ENCODE assay signal across 25 mouse cellular contexts in genomic region chr2:134059916-134060618, GRCm38 (mm10).
DNase-seq lines count a peak whose midpoint lies in the region; ATAC-seq and TF ChIP-seq lines count a peak whose summit lies in the region.
"Had no signal": no experiment of that assay in that cellular context is flagged by ENCODE, and none has a peak within 500 bp of the region (broad histone marks: within the 10 kb centered on the region; RNA-seq: fewer than 3 reads in every experiment).

No protein-coding gene starts in this region.

- H3K27ac ChIP-seq in midbrain, embryonic 16.5 days (ENCODE audit: low read length), result no peak overlapping the region
- H3K27ac ChIP-seq in midbrain, embryonic 10.5 days (replicated peaks), result no peak overlapping the region
- no peak overlapping the region for H3K27ac ChIP-seq in liver, embryonic 16.5 days (ENCODE audit: low read length)
- H3K27ac ChIP-seq in lung, postnatal 0 days (ENCODE audit: low read length), result no peak overlapping the region
- H3K27ac ChIP-seq: forebrain, embryonic 13.5 days; heart, adult 2 months; hindbrain, embryonic 15.5 days; neural tube, embryonic 15.5 days had no signal

- no peaks in the 10 kb centered on the region for H3K4me1 ChIP-seq in midbrain, embryonic 16.5 days (ENCODE audit: control insufficient read depth, insufficient read depth, low read length)
- no peaks in the 10 kb centered on the region for H3K4me1 ChIP-seq in midbrain, embryonic 10.5 days
- H3K4me1 ChIP-seq in liver, embryonic 16.5 days (ENCODE audit: control insufficient read depth, low read depth, low read length), result no peaks in the 10 kb centered on the region
- H3K4me1 ChIP-seq in lung, postnatal 0 days (ENCODE audit: insufficient read depth, low read depth, low read length), result no peaks in the 10 kb centered on the region
- H3K4me1 ChIP-seq: forebrain, embryonic 13.5 days; heart, embryonic 12.5 days; hindbrain, embryonic 15.5 days; neural tube, embryonic 15.5 days had no signal

- DNase-seq in midbrain, embryonic 10.5 days (ENCODE audit: low spot score), result no peak
- no peak for DNase-seq in lung, postnatal 0 days (ENCODE audit: low spot score)
- no peak for DNase-seq in embryo, embryonic 9.5 days (ENCODE audit: extremely low spot score)
- DNase-seq: adrenal gland, adult 2 months; cerebellum, adult 2 months; cerebellum, postnatal 14 days; heart, adult 2 months; heart, postnatal 4 days; kidney, adult 11 months; kidney, postnatal 14 days; layer of hippocampus, adult 9-11 months; lung, postnatal 4 days; retina, postnatal 1 day; right cerebral cortex, postnatal 14 days had no signal

- H3K4me2 ChIP-seq in midbrain, embryonic 16.5 days (ENCODE audit: low read length), result no peak overlapping the region
- no peak overlapping the region for H3K4me2 ChIP-seq in liver, embryonic 16.5 days (ENCODE audit: low read depth, low read length)
- no peak overlapping the region for H3K4me2 ChIP-seq in lung, postnatal 0 days (replicated peaks; ENCODE audit: low read depth, low read length)
- H3K4me2 ChIP-seq: forebrain, embryonic 13.5 days; heart, embryonic 12.5 days; hindbrain, embryonic 15.5 days; neural tube, embryonic 15.5 days had no signal

- no peak overlapping the region for H3K4me3 ChIP-seq in midbrain, embryonic 16.5 days (ENCODE audit: low read depth, low read length)
- H3K4me3 ChIP-seq in midbrain, embryonic 10.5 days, result no peak overlapping the region
- H3K4me3 ChIP-seq in liver, embryonic 16.5 days (ENCODE audit: low read depth, low read length), result no peak overlapping the region
- H3K4me3 ChIP-seq in lung, postnatal 0 days (ENCODE audit: low read depth, low read length), result no peak overlapping the region
- H3K4me3 ChIP-seq: forebrain, embryonic 13.5 days; heart, adult 2 months; heart, embryonic 12.5 days; hindbrain, embryonic 15.5 days; neural tube, embryonic 15.5 days had no signal

- TF ChIP-seq EP300 in lung, postnatal 0 days (IDR thresholded peaks at IDR 0.05), result no peak

- H3K36me3 ChIP-seq in midbrain, embryonic 16.5 days (ENCODE audit: control insufficient read depth, insufficient read depth, low read length), result no peaks in the 10 kb centered on the region
- H3K36me3 ChIP-seq in midbrain, embryonic 10.5 days, result no peaks in the 10 kb centered on the region
- H3K36me3 ChIP-seq in liver, embryonic 16.5 days (ENCODE audit: control insufficient read depth, insufficient read depth), result no peaks in the 10 kb centered on the region
- H3K36me3 ChIP-seq in lung, postnatal 0 days (ENCODE audit: insufficient read depth, low read length), result no peaks in the 10 kb centered on the region
- H3K36me3 ChIP-seq: heart, embryonic 12.5 days; hindbrain, embryonic 15.5 days; neural tube, embryonic 15.5 days had no signal

- no peaks in the 10 kb centered on the region for H3K27me3 ChIP-seq in midbrain, embryonic 16.5 days (ENCODE audit: control insufficient read depth, insufficient read depth, low read depth, low read length)
- no peaks in the 10 kb centered on the region for H3K27me3 ChIP-seq in midbrain, embryonic 10.5 days (ENCODE audit: low read depth, poor library complexity, severe bottlenecking)
- H3K27me3 ChIP-seq in liver, embryonic 16.5 days (ENCODE audit: control insufficient read depth, insufficient read depth, low read depth, low read length), result no peaks in the 10 kb centered on the region
- no peaks in the 10 kb centered on the region for H3K27me3 ChIP-seq in lung, postnatal 0 days (replicated peaks; ENCODE audit: insufficient read depth, low read length)
- H3K27me3 ChIP-seq: forebrain, embryonic 13.5 days; heart, embryonic 12.5 days; hindbrain, embryonic 15.5 days; neural tube, embryonic 15.5 days had no signal

- no peak for TF ChIP-seq CTCF in lung, postnatal 0 days (IDR thresholded peaks at IDR 0.05)

- WGBS in midbrain, embryonic 16.5 days, result 68% methylated on average over 2 of the region's 2 CpGs
- WGBS in midbrain, embryonic 10.5 days, result 86% methylated on average over 2 of the region's 2 CpGs
- WGBS in liver, embryonic 16.5 days (ENCODE audit: insufficient replicate concordance), result 30% methylated on average over 2 of the region's 2 CpGs
- WGBS in lung, postnatal 0 days, result 66% methylated on average over 2 of the region's 2 CpGs

- ATAC-seq in midbrain, embryonic 16.5 days, result peak; percentile 72; the same call in 1 of the 2 replicates
- ATAC-seq in common myeloid progenitor, adult 5-6 weeks (replicated peaks; ENCODE audit: low read depth, poor library complexity, severe bottlenecking), result peak; percentile 71
- ATAC-seq in liver, embryonic 16.5 days (ENCODE audit: low read depth), result peak; percentile 68
- ATAC-seq in lung, postnatal 0 days, result no peak
- no peak for ATAC-seq in cerebellum, adult (ENCODE audit: insufficient number of reproducible peaks, low FRiP score, low TSS enrichment)
- ATAC-seq: activated CD4-positive, CD25-positive, alpha-beta regulatory T cell, adult 4 months; CD4-positive, CD25-positive, alpha-beta regulatory T cell, adult 4 months; forebrain, embryonic 13.5 days; inflammation-experienced regulatory T-cells, adult 6 months had no signal

- no peak overlapping the region for H3K9ac ChIP-seq in midbrain, embryonic 16.5 days (ENCODE audit: low read depth, low read length)
- no peak overlapping the region for H3K9ac ChIP-seq in liver, embryonic 16.5 days (ENCODE audit: low read depth, low read length)
- H3K9ac ChIP-seq in lung, postnatal 0 days (replicated peaks; ENCODE audit: low read depth), result no peak overlapping the region
- H3K9ac ChIP-seq: forebrain, embryonic 13.5 days; heart, embryonic 12.5 days; hindbrain, embryonic 15.5 days; neural tube, embryonic 15.5 days had no signal

- H3K9me3 ChIP-seq in midbrain, embryonic 16.5 days (replicated peaks; ENCODE audit: control insufficient read depth, low read length, poor library complexity, severe bottlenecking), result no peaks in the 10 kb centered on the region
- H3K9me3 ChIP-seq in midbrain, embryonic 10.5 days (replicated peaks), result no peaks in the 10 kb centered on the region
- no peaks in the 10 kb centered on the region for H3K9me3 ChIP-seq in liver, embryonic 16.5 days (replicated peaks; ENCODE audit: control insufficient read depth, low read length)
- no peaks in the 10 kb centered on the region for H3K9me3 ChIP-seq in lung, postnatal 0 days (ENCODE audit: low read length)
- H3K9me3 ChIP-seq: forebrain, embryonic 13.5 days; heart, embryonic 12.5 days; hindbrain, embryonic 15.5 days; neural tube, embryonic 15.5 days had no signal

Comparison
In these comparisons a context has a peak if more than half of its experiments do, and no peak if none do; other contexts are left out.
1. ATAC-seq: peak in midbrain, embryonic 16.5 days (single experiment), common myeloid progenitor, adult 5-6 weeks (single experiment) and liver, embryonic 16.5 days (single experiment); none in lung, postnatal 0 days (single experiment) and cerebellum, adult (single experiment).